Mouse (Mus musculus) stomach, embryonic 14.5 days (tissue): ENCODE measurements around the gene Tbc1d14. TPM values are rescaled to one million over a fixed set of nuclear protein-coding genes. Genes with fewer than 3 reads are reported as not detected.

ENCODE experiments used
- ATAC-seq: fragments of 200-750 bp; cut with Nextera tagmentation; 2 replicates; pipeline ENCODE4 v1.8.0; 2017; ENCODE audit warnings: low read depth, moderate TSS enrichment; ENCODE audit not compliant: insufficient number of reproducible peaks, insufficient read depth, low FRiP score
- H3K27ac ChIP-seq: fragments of 300-500 bp; sonication (generic); 2 replicates; pipeline ENCODE4 v1.5.1; 2014; ENCODE audit warnings: mild to moderate bottlenecking, low read length, moderate library complexity, mixed read lengths
- H3K27me3 ChIP-seq: fragments of 300-500 bp; sonication (generic); 2 replicates; pipeline ENCODE4 v1.6.1; 2014; ENCODE audit warnings: low read length, control low read depth, mixed read lengths; ENCODE audit not compliant: control insufficient read depth, insufficient read depth
- H3K36me3 ChIP-seq: fragments of 300-500 bp; sonication (generic); 2 replicates; pipeline ENCODE4 v1.6.1; 2014; ENCODE audit warnings: mild to moderate bottlenecking, control low read depth, low read length, moderate library complexity, mixed read lengths; ENCODE audit not compliant: control insufficient read depth, insufficient read depth
- H3K4me1 ChIP-seq: fragments of 300-500 bp; sonication (generic); 2 replicates; pipeline ENCODE4 v1.6.1; 2014; ENCODE audit warnings: low read length, control low read depth, mixed read lengths; ENCODE audit not compliant: control insufficient read depth, insufficient read depth
- H3K4me2 ChIP-seq: fragments of 300-500 bp; sonication (generic); replicated peaks from 2 replicates; pipeline ENCODE4 v1.6.1; 2014; ENCODE audit warnings: low read depth, low read length, control low read depth
- H3K4me3 ChIP-seq: fragments of 300-500 bp; sonication (generic); 2 replicates; pipeline ENCODE4 v1.5.1; 2014; ENCODE audit warnings: low read depth, low read length, control low read depth
- H3K9ac ChIP-seq: fragments of 300-500 bp; sonication (generic); replicated peaks from 2 replicates; pipeline ENCODE4 v1.6.1; 2014; ENCODE audit warnings: low read depth, mild to moderate bottlenecking, control low read depth, low read length, moderate library complexity, mixed read lengths
- H3K9me3 ChIP-seq: fragments of 300-500 bp; sonication (generic); 2 replicates; pipeline ENCODE4 v1.6.1; 2016; ENCODE audit warnings: low read depth, low read length, control low read depth; ENCODE audit not compliant: control insufficient read depth
- WGBS: fragments of 180-500 bp; shearing (Covaris S2); extraction: QIAGEN DNeasy Blood & Tissue Kit; methylation state at CpG from one replicate; pipeline ENCODE4 v1.1.7; 2014; 5-methylcytosine and 5-hydroxymethylcytosine counted together
- polyA plus RNA-seq: library from polyadenylated mRNA; unstranded; fragments of >200 nt; fragmentation: Nextera tagmentation; extraction: Ambion mirVana; gene quantifications from 2 replicates; pipeline ENCODE4 v1.2.1, GENCODE M21; 2014

Gene Tbc1d14
- polyA plus RNA-seq, 1 experiment from 2014 or later = 41.8 TPM

- under 1% methylated on average over 94 of the region's 97 CpGs for WGBS
- peak within 1 kb of the TSS; percentile 94 for H3K4me3 ChIP-seq
- peak; percentile 97 for ATAC-seq
- H3K27ac ChIP-seq = 0 out of 2 replicates have a peak within 1 kb of the TSS, but pooled peaks have one; percentile 44
- no peaks in the 10 kb centered on the region for H3K9me3 ChIP-seq
- no peaks in the 10 kb centered on the region for H3K36me3 ChIP-seq
- peak within 1 kb of the TSS; percentile 95 for H3K4me2 ChIP-seq
- peaks cover 10% of the 10 kb centered on the region; the same call in 1 of the 2 replicates for H3K4me1 ChIP-seq
- H3K9ac ChIP-seq = peak within 1 kb of the TSS; percentile 87
- 0 out of 2 replicates have a peak, but pooled peaks cover 2% of the 10 kb centered on the region for H3K27me3 ChIP-seq
Measured at GRCm38 (mm10) chr5:36484171-36484990, 108.7 kb downstream of the Tbc1d14 start, which contains the start of the genes Tada2b and Ccdc96. Gene Tada2b, minus strand, starts transcription at chr5:36484285. Gene Ccdc96, plus strand, starts transcription at chr5:36484588.

GRCm38 (mm10) chr5:36483203-36484101 is 109.6 kb downstream of the Tbc1d14 start:
- no peak for ATAC-seq
- H3K27ac ChIP-seq = 0 out of 2 replicates have a peak overlapping the region, but pooled peaks have one; percentile 44
- no peaks in the 10 kb centered on the region for H3K36me3 ChIP-seq
- H3K4me2 ChIP-seq = peak overlapping the region; percentile 91
- peak overlapping the region; percentile 87 for H3K9ac ChIP-seq
- H3K27me3 ChIP-seq = 0 out of 2 replicates have a peak, but pooled peaks cover 2% of the 10 kb centered on the region
- peaks cover 10% of the 10 kb centered on the region; the same call in 1 of the 2 replicates for H3K4me1 ChIP-seq
- no peaks in the 10 kb centered on the region for H3K9me3 ChIP-seq
- H3K4me3 ChIP-seq = peak overlapping the region; percentile 94
- WGBS = 2% methylated on average over 58 of the region's 58 CpGs

- Histone ChIP-seq H3K27ac (no peak overlapping the region), H3K27me3 (0 out of 2 replicates have a peak, but pooled peaks cover 2% of the 10 kb centered on the region), H3K9ac (no peak overlapping the region), H3K4me1 (peaks cover 10% of the 10 kb centered on the region; the same call in 1 of the 2 replicates), H3K36me3 (peaks cover 3% of the 10 kb centered on the region; the same call in 1 of the 2 replicates), H3K9me3 (no peaks in the 10 kb centered on the region), H3K4me2 (no peak overlapping the region), H3K4me3 (no peak overlapping the region)
- no peak for ATAC-seq
- WGBS = 50% methylated on average over 1 of the region's 1 CpGs
Measured at GRCm38 (mm10) chr5:36481114-36481513, 112.0 kb downstream of the Tbc1d14 start.

- no peak overlapping the region for H3K4me3 ChIP-seq
- ATAC-seq = no peak
- H3K27ac ChIP-seq = no peak overlapping the region
- H3K4me1 ChIP-seq = peaks cover 10% of the 10 kb centered on the region; the same call in 1 of the 2 replicates
- no peak overlapping the region for H3K9ac ChIP-seq
- no peak overlapping the region for H3K4me2 ChIP-seq
- H3K27me3 ChIP-seq = no peaks in the 10 kb centered on the region
- no peaks in the 10 kb centered on the region for H3K9me3 ChIP-seq
- H3K36me3 ChIP-seq = peaks cover 3% of the 10 kb centered on the region; the same call in 1 of the 2 replicates
- 89% methylated on average over 4 of the region's 4 CpGs for WGBS
Measured at GRCm38 (mm10) chr5:36480398-36480797, 112.7 kb downstream of the Tbc1d14 start.

GRCm38 (mm10) chr5:36479735-36480134 is 113.3 kb downstream of the Tbc1d14 start:
- 82% methylated on average over 2 of the region's 2 CpGs for WGBS
- no peak for ATAC-seq

GRCm38 (mm10) chr5:36478540-36479420 is 114.3 kb downstream of the Tbc1d14 start:
- peaks cover 10% of the 10 kb centered on the region; the same call in 1 of the 2 replicates for H3K4me1 ChIP-seq
- ATAC-seq = no peak
- H3K36me3 ChIP-seq = peaks cover 3% of the 10 kb centered on the region
- 88% methylated on average over 6 of the region's 6 CpGs for WGBS
- H3K27me3 ChIP-seq = no peaks in the 10 kb centered on the region
- H3K9me3 ChIP-seq = no peaks in the 10 kb centered on the region
- no peak overlapping the region for H3K27ac ChIP-seq
- H3K9ac ChIP-seq = no peak overlapping the region
- H3K4me2 ChIP-seq = no peak overlapping the region
- H3K4me3 ChIP-seq = no peak overlapping the region

More at GRCm38 (mm10) chr5:36479735-36480134, 113.3 kb downstream of the Tbc1d14 start:
- Histone ChIP-seq H3K27ac (no peak overlapping the region), H3K4me1 (peaks cover 10% of the 10 kb centered on the region; the same call in 1 of the 2 replicates), H3K27me3 (no peaks in the 10 kb centered on the region), H3K9ac (no peak overlapping the region), H3K36me3 (peaks cover 3% of the 10 kb centered on the region; the same call in 1 of the 2 replicates), H3K4me2 (no peak overlapping the region), H3K4me3 (no peak overlapping the region), H3K9me3 (no peaks in the 10 kb centered on the region)

- H3K4me1 ChIP-seq = peaks cover 2% of the 10 kb centered on the region; the same call in 1 of the 2 replicates
- no peak overlapping the region for H3K27ac ChIP-seq
- peaks cover 13% of the 10 kb centered on the region for H3K36me3 ChIP-seq
- H3K4me3 ChIP-seq = no peak overlapping the region
- no peaks in the 10 kb centered on the region for H3K9me3 ChIP-seq
- H3K4me2 ChIP-seq = no peak overlapping the region
- H3K27me3 ChIP-seq = no peaks in the 10 kb centered on the region
- H3K9ac ChIP-seq = no peak overlapping the region
- ATAC-seq = no peak
- 88% methylated on average over 3 of the region's 3 CpGs for WGBS
Measured at GRCm38 (mm10) chr5:36477486-36477885, 115.6 kb downstream of the Tbc1d14 start.
